Mouse (Mus musculus) B cell, adult 2 months (primary cell): Measurements from ENCODE around the gene Gm28827.
"Not testable (repeated sequence)": the region's sequence is repeated elsewhere in the genome, so short reads cannot be mapped to it uniquely, and the experiment has no call there.

Source experiments
- DNase-seq, 2 experiments: peaks; one replicate each; pipeline ENCODE4 v3.0.0; 2022

Gm28827 gene

DNA sequence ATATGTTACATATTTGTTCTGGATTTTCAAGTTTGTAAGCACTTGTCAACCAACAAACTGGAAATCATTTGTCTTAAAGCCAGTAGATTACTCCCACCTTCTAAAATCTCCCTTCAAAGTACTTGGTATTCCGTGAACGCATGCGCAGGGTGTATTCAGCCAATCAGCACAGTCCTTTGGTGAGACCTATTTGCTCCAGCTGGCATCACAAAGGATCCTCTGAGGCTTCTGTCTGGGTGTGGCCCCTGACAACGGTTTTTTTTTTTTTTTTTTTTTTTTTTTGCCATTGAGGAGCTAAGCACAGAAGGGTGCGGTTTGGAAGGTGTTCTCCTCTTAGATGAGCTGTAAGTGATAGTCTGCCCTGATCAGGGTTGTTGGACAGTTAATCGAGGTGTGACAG lies at the start of gene Gm28827:
Gm28827 (plus strand) TSS at position 301 of the 400 bp plus-strand sequence.
- DNase-seq: not testable (repeated sequence)
